Mouse (Mus musculus): ENCODE measurements around the gene Efcc1. TPM values are rescaled to one million over a fixed set of nuclear protein-coding genes. Genes with fewer than 3 reads are reported as not detected.
A peak's percentile ranks its signal among the peaks of the same experiment; 100 is the strongest.

Gene Efcc1
- 1.4 and 2.0 TPM in 2 replicates for polyA plus RNA-seq (2015; fragmentation: Nextera tagmentation; extraction: Ambion mirVana)

GRCm38 (mm10) chr6:87730591-87731462, at the start of gene Efcc1:
Gene Efcc1 (plus strand): TSS chr6:87730869.
- Histone ChIP-seq H3K4me3 (ENCODE audit: low read length) (peak within 1 kb of the TSS; percentile 68), H3K27me3 (ENCODE audit: insufficient read depth, low read length) (peaks cover 52% of the 10 kb centered on the region), H3K4me1 (ENCODE audit: insufficient read depth, low read length) (peaks cover 30% of the 10 kb centered on the region), H3K9ac (replicated peaks; ENCODE audit: low read length) (peak within 1 kb of the TSS; percentile 72), H3K36me3 (ENCODE audit: insufficient read depth, low read length) (no peaks in the 10 kb centered on the region), H3K27ac (ENCODE audit: low read length) (no peak within 1 kb of the TSS), H3K9me3 (ENCODE audit: low read length) (no peaks in the 10 kb centered on the region), H3K4me2 (replicated peaks; ENCODE audit: low read depth, low read length) (peak within 1 kb of the TSS; percentile 96)
- peak; percentile 76 for ATAC-seq (ENCODE audit: low FRiP score, low TSS enrichment)
- WGBS, result under 1% methylated on average over 90 of the region's 90 CpGs

GRCm38 (mm10) chr6:87695947-87696346, 34.7 kb upstream of the Efcc1 start:
- Histone ChIP-seq H3K27ac (ENCODE audit: low read length) (no peak overlapping the region), H3K36me3 (ENCODE audit: insufficient read depth, low read length) (no peaks in the 10 kb centered on the region), H3K9ac (replicated peaks; ENCODE audit: low read length) (no peak overlapping the region), H3K27me3 (ENCODE audit: insufficient read depth, low read length) (no peaks in the 10 kb centered on the region), H3K9me3 (ENCODE audit: low read length) (0 out of 2 replicates have a peak, but pooled peaks cover 3% of the 10 kb centered on the region), H3K4me1 (ENCODE audit: insufficient read depth, low read length) (no peaks in the 10 kb centered on the region), H3K4me3 (ENCODE audit: low read length) (no peak overlapping the region), H3K4me2 (replicated peaks; ENCODE audit: low read depth, low read length) (no peak overlapping the region)
- ATAC-seq (ENCODE audit: low FRiP score, low TSS enrichment), result no peak
- WGBS, result 60% methylated on average over 3 of the region's 3 CpGs

GRCm38 (mm10) chr6:87696544-87696943, 34.1 kb upstream of the Efcc1 start:
- no peak overlapping the region for H3K4me3 ChIP-seq (ENCODE audit: low read length)
- H3K4me2 ChIP-seq (replicated peaks; ENCODE audit: low read depth, low read length), result no peak overlapping the region
- 0 out of 2 replicates have a peak, but pooled peaks cover 3% of the 10 kb centered on the region for H3K9me3 ChIP-seq (ENCODE audit: low read length)
- H3K36me3 ChIP-seq (ENCODE audit: insufficient read depth, low read length), result no peaks in the 10 kb centered on the region
- no peak overlapping the region for H3K27ac ChIP-seq (ENCODE audit: low read length)
- 92% methylated on average over 4 of the region's 4 CpGs for WGBS
- H3K9ac ChIP-seq (replicated peaks; ENCODE audit: low read length), result no peak overlapping the region
- H3K4me1 ChIP-seq (ENCODE audit: insufficient read depth, low read length), result no peaks in the 10 kb centered on the region
- no peaks in the 10 kb centered on the region for H3K27me3 ChIP-seq (ENCODE audit: insufficient read depth, low read length)
- ATAC-seq (ENCODE audit: low FRiP score, low TSS enrichment), result no peak

- H3K4me2 ChIP-seq (replicated peaks; ENCODE audit: low read depth, low read length), result no peak overlapping the region
- no peaks in the 10 kb centered on the region for H3K9me3 ChIP-seq (ENCODE audit: low read length)
- no peaks in the 10 kb centered on the region for H3K36me3 ChIP-seq (ENCODE audit: insufficient read depth, low read length)
- ATAC-seq (ENCODE audit: low FRiP score, low TSS enrichment), result no peak
- no peak overlapping the region for H3K4me3 ChIP-seq (ENCODE audit: low read length)
- no peaks in the 10 kb centered on the region for H3K4me1 ChIP-seq (ENCODE audit: insufficient read depth, low read length)
- H3K9ac ChIP-seq (replicated peaks; ENCODE audit: low read length), result no peak overlapping the region
- H3K27me3 ChIP-seq (ENCODE audit: insufficient read depth, low read length), result no peaks in the 10 kb centered on the region
- WGBS, result 38% methylated on average over 3 of the region's 3 CpGs
- no peak overlapping the region for H3K27ac ChIP-seq (ENCODE audit: low read length)
These were observed 24.4 kb upstream of the Efcc1 start for GRCm38 (mm10) chr6:87706246-87706645.

GRCm38 (mm10) chr6:87712311-87712710, 18.4 kb upstream of the Efcc1 start:
- Histone ChIP-seq H3K4me3 (ENCODE audit: low read length) (no peak overlapping the region), H3K4me1 (ENCODE audit: insufficient read depth, low read length) (no peaks in the 10 kb centered on the region), H3K9me3 (ENCODE audit: low read length) (no peaks in the 10 kb centered on the region), H3K9ac (replicated peaks; ENCODE audit: low read length) (no peak overlapping the region), H3K27ac (ENCODE audit: low read length) (no peak overlapping the region), H3K36me3 (ENCODE audit: insufficient read depth, low read length) (no peaks in the 10 kb centered on the region), H3K27me3 (ENCODE audit: insufficient read depth, low read length) (no peaks in the 10 kb centered on the region), H3K4me2 (replicated peaks; ENCODE audit: low read depth, low read length) (no peak overlapping the region)
- WGBS, result 85% methylated on average over 4 of the region's 4 CpGs
- no peak for ATAC-seq (ENCODE audit: low FRiP score, low TSS enrichment)

- 84% methylated on average over 4 of the region's 4 CpGs for WGBS
- H3K9me3 ChIP-seq (ENCODE audit: low read length), result no peaks in the 10 kb centered on the region
- ATAC-seq (ENCODE audit: low FRiP score, low TSS enrichment), result no peak
These were observed 16.6 kb upstream of the Efcc1 start for GRCm38 (mm10) chr6:87714091-87714490.

GRCm38 (mm10) chr6:87722631-87723030, 8.0 kb upstream of the Efcc1 start:
- 8% methylated on average over 13 of the region's 13 CpGs for WGBS
- no peak overlapping the region for H3K4me3 ChIP-seq (ENCODE audit: low read length)
- no peaks in the 10 kb centered on the region for H3K9me3 ChIP-seq (ENCODE audit: low read length)
- H3K27me3 ChIP-seq (ENCODE audit: insufficient read depth, low read length), result no peaks in the 10 kb centered on the region
- 0 out of 2 replicates have a peak overlapping the region, but pooled peaks have one; percentile 23 for H3K27ac ChIP-seq (ENCODE audit: low read length)
- H3K4me2 ChIP-seq (replicated peaks; ENCODE audit: low read depth, low read length), result no peak overlapping the region
- no peak overlapping the region for H3K9ac ChIP-seq (replicated peaks; ENCODE audit: low read length)
- peaks cover 8% of the 10 kb centered on the region for H3K4me1 ChIP-seq (ENCODE audit: insufficient read depth, low read length)
- ATAC-seq (ENCODE audit: low FRiP score, low TSS enrichment), result peak; percentile 92
- no peaks in the 10 kb centered on the region for H3K36me3 ChIP-seq (ENCODE audit: insufficient read depth, low read length)

More at GRCm38 (mm10) chr6:87714091-87714490, 16.6 kb upstream of the Efcc1 start:
- no peak overlapping the region for H3K27ac ChIP-seq (ENCODE audit: low read length)
- H3K4me1 ChIP-seq (ENCODE audit: insufficient read depth, low read length), result no peaks in the 10 kb centered on the region
- H3K27me3 ChIP-seq (ENCODE audit: insufficient read depth, low read length), result no peaks in the 10 kb centered on the region
- no peak overlapping the region for H3K4me3 ChIP-seq (ENCODE audit: low read length)
- H3K9ac ChIP-seq (replicated peaks; ENCODE audit: low read length), result no peak overlapping the region
- no peak overlapping the region for H3K4me2 ChIP-seq (replicated peaks; ENCODE audit: low read depth, low read length)
- H3K36me3 ChIP-seq (ENCODE audit: insufficient read depth, low read length), result no peaks in the 10 kb centered on the region

- Histone ChIP-seq H3K36me3 (ENCODE audit: insufficient read depth, low read length) (no peaks in the 10 kb centered on the region), H3K27ac (ENCODE audit: low read length) (no peak overlapping the region), H3K4me1 (ENCODE audit: insufficient read depth, low read length) (peaks cover 8% of the 10 kb centered on the region), H3K4me2 (replicated peaks; ENCODE audit: low read depth, low read length) (no peak overlapping the region), H3K9me3 (ENCODE audit: low read length) (no peaks in the 10 kb centered on the region), H3K4me3 (ENCODE audit: low read length) (no peak overlapping the region), H3K9ac (replicated peaks; ENCODE audit: low read length) (no peak overlapping the region), H3K27me3 (ENCODE audit: insufficient read depth, low read length) (peaks cover 14% of the 10 kb centered on the region)
- WGBS, result 85% methylated on average over 7 of the region's 7 CpGs
- no peak for ATAC-seq (ENCODE audit: low FRiP score, low TSS enrichment)
These were observed 5.3 kb upstream of the Efcc1 start for GRCm38 (mm10) chr6:87725267-87725912.

GRCm38 (mm10) chr6:87728102-87728501, 2.6 kb upstream of the Efcc1 start:
- no peaks in the 10 kb centered on the region for H3K36me3 ChIP-seq (ENCODE audit: insufficient read depth, low read length)
- H3K4me2 ChIP-seq (replicated peaks; ENCODE audit: low read depth, low read length), result no peak overlapping the region
- no peak overlapping the region for H3K27ac ChIP-seq (ENCODE audit: low read length)
- no peak for ATAC-seq (ENCODE audit: low FRiP score, low TSS enrichment)
- H3K4me3 ChIP-seq (ENCODE audit: low read length), result no peak overlapping the region
- H3K9me3 ChIP-seq (ENCODE audit: low read length), result no peaks in the 10 kb centered on the region
- H3K9ac ChIP-seq (replicated peaks; ENCODE audit: low read length), result no peak overlapping the region
- peaks cover 17% of the 10 kb centered on the region for H3K4me1 ChIP-seq (ENCODE audit: insufficient read depth, low read length)
- H3K27me3 ChIP-seq (ENCODE audit: insufficient read depth, low read length), result peaks cover 41% of the 10 kb centered on the region
- WGBS, result 55% methylated on average over 3 of the region's 3 CpGs

- no peak for ATAC-seq (ENCODE audit: low FRiP score, low TSS enrichment)
- H3K4me2 ChIP-seq (replicated peaks; ENCODE audit: low read depth, low read length), result peak overlapping the region; percentile 96
- H3K36me3 ChIP-seq (ENCODE audit: insufficient read depth, low read length), result no peaks in the 10 kb centered on the region
- peaks cover 30% of the 10 kb centered on the region for H3K4me1 ChIP-seq (ENCODE audit: insufficient read depth, low read length)
- peaks cover 51% of the 10 kb centered on the region for H3K27me3 ChIP-seq (ENCODE audit: insufficient read depth, low read length)
- 19% methylated on average over 13 of the region's 13 CpGs for WGBS
- H3K27ac ChIP-seq (ENCODE audit: low read length), result no peak overlapping the region
- no peaks in the 10 kb centered on the region for H3K9me3 ChIP-seq (ENCODE audit: low read length)
- H3K9ac ChIP-seq (replicated peaks; ENCODE audit: low read length), result peak overlapping the region; percentile 72
- peak overlapping the region; percentile 68 for H3K4me3 ChIP-seq (ENCODE audit: low read length)
These were observed 528 bp upstream of the Efcc1 start for GRCm38 (mm10) chr6:87730141-87730540.

Data from kidney, embryonic 16.5 days (tissue).